In genomic region chr3:108296220-108297049, GRCm38 (mm10) we compare ENCODE assay signal across 8 mouse cellular contexts. TPM values are rescaled to one million over a fixed set of nuclear protein-coding genes. Genes with fewer than 3 reads are reported as not detected.
DNase-seq lines count a peak whose midpoint lies in the region; ATAC-seq and TF ChIP-seq lines count a peak whose summit lies in the region.

No protein-coding gene starts in this region.

- H3K36me3 ChIP-seq in ES-Bruce4 (ENCODE audit: control insufficient read depth, insufficient read depth, low read length, poor library complexity, severe bottlenecking): no peaks in the 10 kb centered on the region
- H3K36me3 ChIP-seq in embryonic facial prominence, embryonic 10.5 days (replicated peaks): no peaks in the 10 kb centered on the region
- H3K36me3 ChIP-seq in heart, adult 2 months (ENCODE audit: control insufficient read depth, insufficient read depth, low read length): peaks cover 5% of the 10 kb centered on the region
- no peaks in the 10 kb centered on the region for H3K36me3 ChIP-seq in liver, embryonic 15.5 days (replicated peaks)
- H3K36me3 ChIP-seq in neural tube, embryonic 14.5 days (ENCODE audit: control insufficient read depth, insufficient read depth, low read length): no peaks in the 10 kb centered on the region

- H3K4me1 ChIP-seq in ES-Bruce4 (ENCODE audit: control insufficient read depth, insufficient read depth, low read length): peaks cover 2% of the 10 kb centered on the region
- H3K4me1 ChIP-seq in embryonic facial prominence, embryonic 10.5 days: peaks cover 47% of the 10 kb centered on the region
- peaks cover 22% of the 10 kb centered on the region for H3K4me1 ChIP-seq in heart, adult 2 months (ENCODE audit: control insufficient read depth, insufficient read depth, low read length)
- peaks cover 55% of the 10 kb centered on the region for H3K4me1 ChIP-seq in liver, embryonic 15.5 days (replicated peaks)
- peaks cover 33% of the 10 kb centered on the region for H3K4me1 ChIP-seq in neural tube, embryonic 14.5 days (ENCODE audit: control insufficient read depth, insufficient read depth, low read length)

- no peaks in the 10 kb centered on the region for H3K79me2 ChIP-seq in heart, adult 2 months (replicated peaks; ENCODE audit: control insufficient read depth, insufficient read depth, low read length)

- WGBS in embryonic facial prominence, embryonic 10.5 days: 16% methylated on average over 14 of the region's 14 CpGs
- WGBS in heart, adult 2 months: 7% methylated on average over 14 of the region's 14 CpGs
- WGBS in liver, embryonic 15.5 days (ENCODE audit: insufficient replicate concordance): 10% methylated on average over 14 of the region's 14 CpGs
- 13% methylated on average over 14 of the region's 14 CpGs for WGBS in neural tube, embryonic 14.5 days

- DNase-seq in ZHBTc4 (ENCODE audit: low read depth, low spot score): peak; percentile 46
- DNase-seq in embryonic facial prominence, embryonic 10.5 days (ENCODE audit: low spot score): peak; percentile 69
- peak; percentile 59 to 63 for DNase-seq in heart, adult 2 months
- DNase-seq in kidney, adult 18-20 months: peak; percentile 62

- H3K9ac ChIP-seq in ES-Bruce4 (ENCODE audit: low read depth, poor library complexity, severe bottlenecking): peak overlapping the region; percentile 35; the same call in 1 of the 2 replicates
- peak overlapping the region; percentile 31; the same call in 1 of the 2 replicates for H3K9ac ChIP-seq in heart, adult 2 months (ENCODE audit: low read depth, low read length)
- H3K9ac ChIP-seq in liver, embryonic 15.5 days: no peak overlapping the region
- peak overlapping the region; percentile 5; the same call in 1 of the 2 replicates for H3K9ac ChIP-seq in neural tube, embryonic 14.5 days (replicated peaks; ENCODE audit: low read depth, low read length)

- intact Hi-C loops in heart, adult 2 months (cut with DNase I): no loop called here

- H3K27me3 ChIP-seq in ES-Bruce4 (ENCODE audit: control insufficient read depth, insufficient read depth, low read length, poor library complexity, severe bottlenecking): no peaks in the 10 kb centered on the region
- no peaks in the 10 kb centered on the region for H3K27me3 ChIP-seq in embryonic facial prominence, embryonic 10.5 days (replicated peaks; ENCODE audit: low read depth, poor library complexity, severe bottlenecking)
- H3K27me3 ChIP-seq in heart, adult 2 months (ENCODE audit: control insufficient read depth, insufficient read depth, low read length): no peaks in the 10 kb centered on the region
- no peaks in the 10 kb centered on the region for H3K27me3 ChIP-seq in liver, embryonic 15.5 days
- H3K27me3 ChIP-seq in neural tube, embryonic 14.5 days (ENCODE audit: control insufficient read depth, insufficient read depth, low read length): no peaks in the 10 kb centered on the region

- peak overlapping the region; percentile 21 for H3K4me3 ChIP-seq in ES-Bruce4 (ENCODE audit: low read depth, low read length)
- peak overlapping the region; percentile 45 for H3K4me3 ChIP-seq in embryonic facial prominence, embryonic 10.5 days
- H3K4me3 ChIP-seq in heart, adult 2 months: peak overlapping the region; percentile 18; the same call in 1 of the 2 replicates
- peak overlapping the region; percentile 24; the same call in 1 of the 2 replicates for H3K4me3 ChIP-seq in liver, embryonic 15.5 days (replicated peaks)
- no peak overlapping the region for H3K4me3 ChIP-seq in neural tube, embryonic 14.5 days (ENCODE audit: low read depth, low read length)

- peak overlapping the region; percentile 70 for H3K27ac ChIP-seq in ES-Bruce4 (ENCODE audit: insufficient read depth, low read length)
- H3K27ac ChIP-seq in embryonic facial prominence, embryonic 10.5 days (replicated peaks): peak overlapping the region; percentile 79
- peak overlapping the region; percentile 81 for H3K27ac ChIP-seq in heart, adult 2 months
- H3K27ac ChIP-seq in liver, embryonic 15.5 days (replicated peaks): peak overlapping the region; percentile 67
- peak overlapping the region; percentile 60 for H3K27ac ChIP-seq in neural tube, embryonic 14.5 days (ENCODE audit: low read depth, low read length)

- TF ChIP-seq CTCF in ES-Bruce4 (IDR thresholded peaks at IDR 0.05; ENCODE audit: low read depth, low read length): no peak
- no peak for TF ChIP-seq CTCF in heart, adult 2 months (IDR thresholded peaks at IDR 0.05)

- peak; percentile 51 for ATAC-seq in liver, embryonic 15.5 days (ENCODE audit: insufficient read depth)
- peak; percentile 79; the same call in 1 of the 2 replicates for ATAC-seq in neural tube, embryonic 14.5 days (ENCODE audit: low read depth)
- ATAC-seq in CD4-positive, CD25-positive, alpha-beta regulatory T cell, adult 4 months: no peak

- TF ChIP-seq POLR2A in ES-Bruce4 (IDR thresholded peaks at IDR 0.05; ENCODE audit: insufficient read depth, low read length): no peak
- TF ChIP-seq POLR2A in heart, adult 2 months (IDR thresholded peaks at IDR 0.05; ENCODE audit: insufficient read depth, low read depth, low read length): no peak

- H3K9me3 ChIP-seq in ES-Bruce4 (replicated peaks; ENCODE audit: control insufficient read depth, insufficient read depth, low read length, poor library complexity, severe bottlenecking): no peaks in the 10 kb centered on the region
- H3K9me3 ChIP-seq in embryonic facial prominence, embryonic 10.5 days: no peaks in the 10 kb centered on the region
- H3K9me3 ChIP-seq in liver, embryonic 15.5 days (replicated peaks): no peaks in the 10 kb centered on the region
- H3K9me3 ChIP-seq in neural tube, embryonic 14.5 days (ENCODE audit: control insufficient read depth, low read length): no peaks in the 10 kb centered on the region

- peak overlapping the region; percentile 63 for H3K4me2 ChIP-seq in liver, embryonic 15.5 days
- H3K4me2 ChIP-seq in neural tube, embryonic 14.5 days (ENCODE audit: low read depth, low read length): peak overlapping the region; percentile 30

- no peak for TF ChIP-seq EP300 in ES-Bruce4 (IDR thresholded peaks at IDR 0.05; ENCODE audit: insufficient read depth, low read depth, low read length)
- no peak for TF ChIP-seq EP300 in heart, adult 2 months (IDR thresholded peaks at IDR 0.05; ENCODE audit: insufficient read depth, low read depth, low read length)

RNA-seq across cellular contexts. Expression of gene Sort1, which starts 12.6 kb away (rescaled TPM):
- polyA plus RNA-seq in ES-Bruce4 (2011; ENCODE audit: insufficient read depth, insufficient read length, low read depth, missing spikeins): 21.5 and 25.6 TPM in 2 replicates
- polyA plus RNA-seq in embryonic facial prominence, embryonic 10.5 days (2016; fragmentation: Nextera tagmentation; extraction: Ambion mirVana): 12.9 and 15.5 TPM in 2 replicates
- 10 to 100 TPM; 17.4 to 19.2 TPM for total RNA-seq in heart, adult 2 months (2021)
- polyA plus RNA-seq in heart, adult 2 months (2012; rRNA removed): 33.7 and 51.9 TPM in 2 replicates
- polyA plus RNA-seq in liver, embryonic 15.5 days (2015; fragmentation: Nextera tagmentation; extraction: Ambion mirVana): 3.8 and 4.4 TPM in 2 replicates
- polyA plus RNA-seq in neural tube, embryonic 14.5 days (2014; fragmentation: Nextera tagmentation; extraction: Ambion mirVana): 19.4 and 26.7 TPM in 2 replicates
- under 1 TPM in 1 of 2 experiments, not detected in 1; 0.09 TPM for polyA plus RNA-seq in CD4-positive, CD25-positive, alpha-beta regulatory T cell, adult 4 months (2017; shearing (Covaris generic))

RNA-seq across cellular contexts. Expression of gene Psma5, which starts 39.7 kb away (rescaled TPM):
- polyA plus RNA-seq in ES-Bruce4 (2011; ENCODE audit: insufficient read depth, insufficient read length, low read depth, missing spikeins): 159 and 168 TPM in 2 replicates
- 361 and 368 TPM in 2 replicates for polyA plus RNA-seq in embryonic facial prominence, embryonic 10.5 days (2016; fragmentation: Nextera tagmentation; extraction: Ambion mirVana)
- 10 to 100 TPM; 48.1 to 49.9 TPM for total RNA-seq in heart, adult 2 months (2021)
- 42.4 and 75.5 TPM in 2 replicates for polyA plus RNA-seq in heart, adult 2 months (2012; rRNA removed)
- 151 and 152 TPM in 2 replicates for polyA plus RNA-seq in liver, embryonic 15.5 days (2015; fragmentation: Nextera tagmentation; extraction: Ambion mirVana)
- 243 TPM in 2 replicates for polyA plus RNA-seq in neural tube, embryonic 14.5 days (2014; fragmentation: Nextera tagmentation; extraction: Ambion mirVana)
- polyA plus RNA-seq in CD4-positive, CD25-positive, alpha-beta regulatory T cell, adult 4 months (2017; shearing (Covaris generic)): 100 to 1,000 TPM; 180 to 185 TPM
